Mouse (Mus musculus) C2C12 (cell line): ENCODE measurements around the gene Vars. TPM values are rescaled to one million over a fixed set of nuclear protein-coding genes. Genes with fewer than 3 reads are reported as not detected.
A peak's percentile ranks its signal among the peaks of the same experiment; 100 is the strongest.

ENCODE experiments used
- H3K27me3 ChIP-seq: one replicate; pipeline ENCODE4 v1.6.1; 2011; ENCODE audit not compliant: control insufficient read depth, insufficient read depth, insufficient read length
- H3K36me3 ChIP-seq: one replicate; pipeline ENCODE4 v1.6.1; 2011; ENCODE audit not compliant: control insufficient read depth, insufficient read depth
- H3K4me3 ChIP-seq: one replicate; pipeline ENCODE4 v1.5.1; 2011; ENCODE audit warnings: mild to moderate bottlenecking, control low read depth; ENCODE audit not compliant: poor library complexity, insufficient read depth, severe bottlenecking
- H3K79me2 ChIP-seq: one replicate; pipeline ENCODE4 v1.6.1; 2011; ENCODE audit not compliant: control insufficient read depth, insufficient read depth
- H3K79me3 ChIP-seq: one replicate; pipeline ENCODE4 v1.6.1; 2011; ENCODE audit warnings: low read depth, control low read depth
- H3ac ChIP-seq: one replicate; pipeline ENCODE3; 2011; ENCODE audit warnings: low read depth; ENCODE audit not compliant: control insufficient read depth, insufficient read length
- CEBPB ChIP-seq: IDR thresholded peaks from one replicate; pipeline ENCODE4 v1.6.1; 2011; ENCODE audit warnings: low read depth, mild to moderate bottlenecking, control low read depth, moderate library complexity
- CTCF ChIP-seq: IDR thresholded peaks from one replicate; pipeline ENCODE4 v1.5.1; 2011; ENCODE audit not compliant: control insufficient read depth, insufficient read depth, insufficient read length
- FOSL1 ChIP-seq: IDR thresholded peaks from one replicate; pipeline ENCODE4 v1.8.0; 2011; ENCODE audit warnings: mild to moderate bottlenecking, low read length; ENCODE audit not compliant: poor library complexity, insufficient read depth, severe bottlenecking
- MAX ChIP-seq: IDR thresholded peaks from one replicate; pipeline ENCODE4 v1.6.1; 2011; ENCODE audit warnings: mild to moderate bottlenecking, control low read depth
- MYOD1 ChIP-seq: IDR thresholded peaks from one replicate; pipeline ENCODE4 v1.6.1; 2011; ENCODE audit warnings: low read depth; ENCODE audit not compliant: control insufficient read depth, insufficient read length
- MYOG ChIP-seq: IDR thresholded peaks from one replicate; pipeline ENCODE4 v1.6.1; 2011; ENCODE audit not compliant: control insufficient read depth, insufficient read length; ENCODE audit errors: extremely low read depth
- USF1 ChIP-seq: IDR thresholded peaks from one replicate; pipeline ENCODE4 v1.6.1; 2011; ENCODE audit warnings: low read depth, mild to moderate bottlenecking, control low read depth, moderate library complexity
- polyA plus RNA-seq: library from polyadenylated mRNA; unstranded; fragments of >200 nt; fragmentation: generic; extraction: Trizol; gene quantifications from one replicate; pipeline ENCODE4 v1.2.1, GENCODE M21; 2012; ENCODE audit warnings: missing spikeins

Vars gene
- polyA plus RNA-seq, 1 experiment = 214 TPM

DNA sequence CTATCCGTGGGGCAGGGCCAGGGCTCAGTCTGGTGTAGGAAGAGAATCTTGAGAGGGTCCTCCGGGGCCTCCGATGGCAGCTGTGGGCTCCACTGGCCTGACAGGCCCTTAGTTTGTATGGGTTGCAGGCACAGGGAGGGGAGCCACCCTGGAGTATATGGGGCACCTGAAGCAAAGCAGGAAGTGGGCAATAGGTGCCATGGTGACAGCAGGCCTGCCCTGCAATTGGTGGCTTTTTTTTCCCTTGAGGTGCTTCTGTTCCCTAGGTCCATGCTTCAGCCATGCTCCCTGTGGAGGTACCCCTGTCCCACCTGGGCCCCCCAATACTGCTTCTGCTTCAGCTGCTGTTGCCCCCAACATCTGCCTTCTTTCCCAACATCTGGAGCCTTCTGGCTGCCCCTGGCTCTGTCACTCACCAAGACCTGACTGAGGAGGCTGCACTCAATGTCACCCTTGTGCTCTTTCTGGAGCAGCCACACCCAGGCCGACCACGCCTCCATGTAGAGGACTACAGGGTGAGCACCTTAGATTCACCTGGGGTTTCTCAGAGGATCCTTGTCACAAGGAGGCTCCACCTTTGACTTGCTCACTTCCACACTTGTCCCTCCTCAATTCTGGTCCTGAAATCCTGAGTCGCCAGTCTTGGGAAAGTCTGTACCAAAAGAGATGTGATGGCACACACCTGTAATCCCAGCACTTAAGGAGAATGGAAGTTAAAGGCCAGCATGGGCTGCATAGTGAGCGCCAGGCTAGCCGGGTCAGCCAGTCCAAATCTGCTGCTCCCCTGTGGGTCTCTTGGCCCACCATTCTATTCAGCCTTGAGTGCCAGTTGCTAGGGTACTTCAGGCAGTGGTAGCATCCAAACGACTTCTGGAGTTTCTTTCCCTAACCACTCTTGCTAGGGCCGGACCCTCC is 16.3 kb downstream of the Vars start:
- Histone ChIP-seq H3K4me3 (no peak overlapping the region), H3K79me2 (no peaks in the 10 kb centered on the region), H3K27me3 (no peaks in the 10 kb centered on the region), H3K36me3 (peaks cover 37% of the 10 kb centered on the region), H3ac (no peak overlapping the region), H3K79me3 (no peaks in the 10 kb centered on the region)
- TF ChIP-seq MAX (no peak), MYOD1 (no peak), USF1 (no peak), CEBPB (no peak), FOSL1 (no peak), CTCF (no peak)

DNA sequence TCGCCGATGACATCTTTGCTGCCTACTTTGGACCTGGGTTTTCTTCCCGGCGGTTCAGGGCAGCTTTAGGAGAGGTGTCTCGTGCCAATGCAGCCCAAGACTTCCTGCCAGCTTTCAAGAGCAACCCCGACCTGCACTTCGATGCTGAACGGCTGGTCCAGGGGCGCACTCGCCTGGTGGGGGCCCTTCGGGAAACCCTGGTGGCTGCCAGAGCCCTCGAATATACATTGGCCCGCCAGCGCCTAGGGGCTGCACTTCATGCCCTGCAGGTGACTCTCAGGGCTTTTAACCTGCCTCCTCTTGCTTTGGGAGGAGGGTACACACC is 16.9 kb downstream of the Vars start:
- peaks cover 32% of the 10 kb centered on the region for H3K36me3 ChIP-seq

DNA sequence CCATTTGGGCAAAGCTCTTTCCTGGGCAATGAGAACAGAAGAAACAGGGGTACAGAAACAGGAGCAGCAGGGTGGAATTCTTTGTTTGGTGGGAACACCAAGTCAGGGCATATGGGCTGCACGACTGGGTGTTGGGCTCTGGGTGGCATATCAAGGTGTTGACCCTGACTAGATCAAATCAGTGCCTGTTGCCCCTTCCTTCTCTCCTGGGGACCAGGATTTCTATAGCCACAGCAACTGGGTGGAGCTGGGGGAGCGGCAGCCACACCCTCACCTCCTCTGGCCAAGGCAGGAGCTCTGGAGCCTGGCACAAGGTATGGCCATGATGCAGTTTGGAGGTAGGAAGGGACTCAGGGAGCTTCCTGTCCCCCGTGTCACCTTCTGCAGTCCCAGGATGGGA is 17.4 kb downstream of the Vars start:
- H3ac ChIP-seq = no peak overlapping the region
- H3K79me2 ChIP-seq = no peaks in the 10 kb centered on the region
- no peak for TF ChIP-seq FOSL1
- no peak for TF ChIP-seq CTCF
- no peak for TF ChIP-seq CEBPB
- TF ChIP-seq MYOG = no peak
- no peak for TF ChIP-seq MAX
- H3K27me3 ChIP-seq = no peaks in the 10 kb centered on the region
- H3K4me3 ChIP-seq = no peak overlapping the region
- H3K36me3 ChIP-seq = peaks cover 27% of the 10 kb centered on the region
- H3K79me3 ChIP-seq = no peaks in the 10 kb centered on the region

More for the DNA sequence above, 16.9 kb downstream of the Vars start:
- H3K79me3 ChIP-seq = no peaks in the 10 kb centered on the region
- no peak for TF ChIP-seq USF1
- no peak for TF ChIP-seq MYOD1
- TF ChIP-seq FOSL1 = no peak
- no peaks in the 10 kb centered on the region for H3K79me2 ChIP-seq
- no peaks in the 10 kb centered on the region for H3K27me3 ChIP-seq
- no peak overlapping the region for H3ac ChIP-seq
- H3K4me3 ChIP-seq = no peak overlapping the region

DNA sequence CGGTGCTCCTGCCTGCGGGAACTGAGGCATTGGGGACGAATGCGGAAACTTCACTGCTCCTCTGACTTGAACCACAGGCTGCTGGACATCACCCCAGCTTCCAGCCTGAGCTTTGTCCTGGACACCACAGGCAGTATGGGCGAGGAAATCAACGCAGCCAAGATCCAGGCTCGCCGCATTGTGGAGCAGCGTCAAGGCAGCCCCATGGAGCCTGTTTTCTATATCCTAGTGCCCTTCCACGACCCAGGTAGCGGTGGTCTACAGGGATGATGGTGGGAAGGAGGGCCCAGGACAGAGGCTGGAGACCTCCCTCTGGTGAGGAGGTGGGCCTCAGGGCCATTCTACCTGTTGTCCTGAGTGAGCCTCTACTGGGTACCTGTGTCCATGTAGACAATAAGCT is 19.1 kb downstream of the Vars start:
- no peak for TF ChIP-seq USF1
- TF ChIP-seq MYOG = no peak
- TF ChIP-seq FOSL1 = no peak
- no peak for TF ChIP-seq CEBPB
- TF ChIP-seq CTCF = no peak
- no peak for TF ChIP-seq MYOD1
- TF ChIP-seq MAX = no peak
- Histone ChIP-seq H3K4me3 (no peak overlapping the region), H3K79me2 (no peaks in the 10 kb centered on the region), H3K27me3 (no peaks in the 10 kb centered on the region), H3K36me3 (peaks cover 11% of the 10 kb centered on the region), H3ac (no peak overlapping the region), H3K79me3 (no peaks in the 10 kb centered on the region)

DNA sequence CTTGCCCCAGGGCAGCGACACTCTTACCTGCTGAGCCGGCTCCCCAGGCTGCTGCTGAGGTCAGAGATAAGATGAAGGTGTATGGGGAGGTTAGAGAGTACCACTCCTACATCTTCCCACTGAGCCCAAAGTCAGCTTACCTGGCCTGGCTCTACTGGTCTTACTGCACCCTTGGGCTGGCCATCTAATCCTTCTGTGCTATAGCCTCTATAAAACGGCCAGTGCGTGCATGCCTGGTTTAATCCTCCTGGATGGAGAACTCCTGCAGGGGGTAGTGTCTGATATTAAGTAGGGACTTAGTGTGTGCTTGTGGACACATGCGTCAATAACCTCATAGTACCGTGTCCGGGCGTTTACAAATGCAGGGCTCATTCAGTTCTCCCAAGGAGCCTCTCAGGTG is 19.8 kb downstream of the Vars start:
- peaks cover 7% of the 10 kb centered on the region for H3K36me3 ChIP-seq
- no peaks in the 10 kb centered on the region for H3K79me3 ChIP-seq
- no peaks in the 10 kb centered on the region for H3K79me2 ChIP-seq
- H3K27me3 ChIP-seq = no peaks in the 10 kb centered on the region
- TF ChIP-seq CTCF (no peak), MAX (no peak), MYOD1 (no peak), USF1 (no peak), FOSL1 (no peak), MYOG (no peak), CEBPB (no peak)
- no peak overlapping the region for H3ac ChIP-seq
- H3K4me3 ChIP-seq = no peak overlapping the region

DNA sequence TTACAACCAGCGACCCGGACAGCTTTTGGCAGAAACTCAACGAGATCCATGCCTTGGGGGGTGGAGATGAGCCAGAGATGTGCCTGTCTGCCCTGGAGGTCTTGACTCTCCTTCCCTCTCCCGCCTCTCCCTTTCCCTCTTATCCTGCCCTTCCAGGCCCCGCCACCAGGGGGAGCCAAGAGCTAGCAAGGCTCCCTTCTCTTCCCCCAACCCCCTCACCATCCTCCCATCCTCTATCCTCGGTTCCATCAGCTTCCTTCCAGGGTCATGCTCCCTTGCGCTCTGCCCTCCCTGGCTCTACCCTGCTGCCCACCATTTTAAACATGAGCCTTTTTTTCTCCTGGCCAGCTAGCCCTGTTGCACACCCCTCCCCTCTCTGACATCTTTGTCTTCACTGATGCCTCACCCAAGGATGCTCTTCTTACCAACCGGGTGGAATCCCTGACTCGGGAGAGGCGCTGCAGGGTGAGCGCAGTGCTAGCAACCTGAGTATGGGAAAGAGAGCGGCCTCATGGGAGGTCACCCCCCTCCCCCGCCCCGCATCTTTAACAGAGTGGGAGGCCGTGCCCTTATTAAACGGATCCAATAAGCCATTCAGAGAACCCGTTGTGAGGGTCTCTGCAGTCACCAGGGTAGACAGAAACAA is 20.5 kb downstream of the Vars start:
- TF ChIP-seq USF1 (no peak), MYOG (no peak), MYOD1 (no peak), MAX (no peak), CTCF (peak; percentile 79), CEBPB (no peak), FOSL1 (no peak)
- no peaks in the 10 kb centered on the region for H3K79me3 ChIP-seq
- H3K36me3 ChIP-seq = no peaks in the 10 kb centered on the region
- no peak overlapping the region for H3ac ChIP-seq
- H3K27me3 ChIP-seq = no peaks in the 10 kb centered on the region
- H3K4me3 ChIP-seq = no peak overlapping the region
- no peaks in the 10 kb centered on the region for H3K79me2 ChIP-seq
